Mouse (Mus musculus): Measurements from ENCODE around the gene Bptf.
"Not testable (repeated sequence)": the region's sequence is repeated elsewhere in the genome, so short reads cannot be mapped to it uniquely, and the experiment has no call there.

Bptf gene

DNA sequence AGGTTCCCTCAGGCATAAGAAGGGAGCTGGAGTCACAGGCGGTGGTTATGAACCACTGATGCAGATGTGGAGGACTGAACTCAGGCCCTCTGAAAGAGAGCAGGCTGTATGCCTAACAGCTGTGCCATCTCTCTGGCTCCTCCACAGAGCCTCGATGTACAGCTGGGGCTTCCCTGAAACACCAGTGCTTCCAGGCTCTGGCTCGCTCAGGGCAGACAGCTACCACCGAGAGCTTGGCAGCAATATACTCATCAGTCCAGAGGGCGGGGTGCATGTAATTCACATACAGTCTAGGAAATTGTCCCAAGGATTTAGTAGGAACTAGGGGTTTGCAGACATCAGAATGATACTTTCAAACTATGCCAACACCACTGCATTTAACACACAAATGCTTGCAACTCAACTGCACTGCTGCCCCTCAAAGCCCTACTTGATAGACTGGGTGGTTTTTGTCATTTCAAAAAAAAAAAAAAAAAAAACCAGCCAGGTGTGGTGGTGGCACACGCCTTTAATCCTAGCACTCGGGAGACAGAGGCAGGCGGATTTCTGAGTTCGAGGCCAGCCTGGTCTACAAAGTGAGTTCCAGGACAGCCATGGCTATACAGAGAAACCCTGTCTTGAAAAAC, 145.8 kb downstream of the Bptf start:
- DNase-seq (ENCODE audit: low spot score in 2 of 2): not testable (repeated sequence)

Measured in frontal cortex, postnatal 36 days (tissue).